Mouse (Mus musculus) MEL (cell line): ENCODE measurements around the gene Dusp16.

Experiments
- CHD2 ChIP-seq: IDR thresholded peaks from 2 replicates; pipeline ENCODE4 v1.6.1; 2011; ENCODE audit warnings: low read length, improper control_type of control experiment
- CTCF ChIP-seq, 3 experiments: IDR thresholded peaks in 2 of 3; conservative IDR thresholded peaks in 1 of 3; 2 replicates each; pipeline ENCODE4 v1.5.1; 2011 to 2012; ENCODE audit warnings: low read length in 3 of 3, low read depth in 2 of 3, mild to moderate bottlenecking in 2 of 3, improper control_type of control experiment in 1 of 3, inconsistent platforms in 1 of 3, mixed read lengths in 1 of 3, moderate library complexity in 1 of 3; ENCODE audit not compliant: control insufficient read depth in 1 of 3, insufficient read depth in 1 of 3, poor library complexity in 1 of 3, severe bottlenecking in 1 of 3
- E2F4 ChIP-seq: IDR thresholded peaks from 2 replicates; pipeline ENCODE4 v1.6.1; 2011; ENCODE audit warnings: low read depth, low read length, improper control_type of control experiment, borderline replicate concordance
- GABPA ChIP-seq: IDR thresholded peaks from 2 replicates; pipeline ENCODE4 v1.6.1; 2012; ENCODE audit warnings: low read depth, mild to moderate bottlenecking, inconsistent platforms, low read length, improper control_type of control experiment, moderate library complexity
- GATA1 ChIP-seq: IDR thresholded peaks from 2 replicates; pipeline ENCODE4 v1.6.1; 2011; ENCODE audit warnings: low read depth, low read length, improper control_type of control experiment
- MAX ChIP-seq: IDR thresholded peaks from 2 replicates; pipeline ENCODE4 v1.6.1; 2011; ENCODE audit warnings: low read length, improper control_type of control experiment
- MEF2A ChIP-seq: IDR thresholded peaks from 2 replicates; pipeline ENCODE4 v1.6.1; 2014; ENCODE audit warnings: low read depth, mild to moderate bottlenecking, inconsistent platforms, low read length, improper control_type of control experiment; ENCODE audit not compliant: poor library complexity, insufficient replicate concordance, severe bottlenecking; ENCODE audit errors: extremely low read depth
- MYC ChIP-seq: IDR thresholded peaks from 2 replicates; pipeline ENCODE4 v1.6.1; 2011; ENCODE audit warnings: low read depth, mild to moderate bottlenecking, low read length, improper control_type of control experiment, moderate library complexity
- POLR2A ChIP-seq, 2 experiments: IDR thresholded peaks; 2 replicates each; pipeline ENCODE4 v1.6.1; 2011 to 2012; ENCODE audit warnings: low read length in 2 of 2, mild to moderate bottlenecking in 2 of 2, control low read depth in 1 of 2, improper control_type of control experiment in 1 of 2, low read depth in 1 of 2, moderate library complexity in 1 of 2; ENCODE audit not compliant: control insufficient read depth in 1 of 2, insufficient read depth in 1 of 2, poor library complexity in 1 of 2
- RAD21 ChIP-seq: IDR thresholded peaks from 2 replicates; pipeline ENCODE4 v1.6.1; 2011; ENCODE audit warnings: mild to moderate bottlenecking, low read depth, low read length, improper control_type of control experiment
- TAL1 ChIP-seq: IDR thresholded peaks from 2 replicates; pipeline ENCODE4 v1.6.1; 2012; ENCODE audit warnings: mild to moderate bottlenecking, inconsistent platforms, low read length, moderate library complexity, mixed read lengths
- ZC3H11A ChIP-seq: IDR thresholded peaks from 2 replicates; pipeline ENCODE4 v1.6.1; 2012; ENCODE audit warnings: low read depth, mild to moderate bottlenecking, inconsistent platforms, low read length, improper control_type of control experiment
- ZNF384 ChIP-seq: IDR thresholded peaks from 2 replicates; pipeline ENCODE4 v1.6.1; 2012; ENCODE audit warnings: low read depth, mild to moderate bottlenecking, inconsistent platforms, low read length, improper control_type of control experiment

- TF ChIP-seq TAL1 (no peak), CHD2 (no peak), CTCF (IDR thresholded peaks at IDR 0.05 in 2 of 3, conservative IDR thresholded peaks at IDR 0.05 in 1 of 3; ENCODE audit: control insufficient read depth in 1 of 3, insufficient read depth in 1 of 3, low read depth in 2 of 3, low read length in 3 of 3, poor library complexity in 1 of 3, severe bottlenecking in 1 of 3) (no peak), POLR2A (IDR thresholded peaks at IDR 0.05; ENCODE audit: control insufficient read depth in 1 of 2, insufficient read depth in 1 of 2, low read depth in 1 of 2, low read length in 2 of 2, poor library complexity in 1 of 2) (no peak), ZNF384 (no peak), E2F4 (no peak), MAX (no peak), GATA1 (no peak), ZC3H11A (no peak), MEF2A (no peak), MYC (no peak), GABPA (no peak), RAD21 (no peak)
These were observed 10.2 kb upstream of the Dusp16 start for GRCm38 (mm10) chr6:134802641-134803043.
